Mouse (Mus musculus): ENCODE measurements around the gene Sdc4. TPM values are rescaled to one million over a fixed set of nuclear protein-coding genes. Genes with fewer than 3 reads are reported as not detected.

The Sdc4 gene
- total and polyA plus RNA-seq, 3 experiments: not detected

DNA sequence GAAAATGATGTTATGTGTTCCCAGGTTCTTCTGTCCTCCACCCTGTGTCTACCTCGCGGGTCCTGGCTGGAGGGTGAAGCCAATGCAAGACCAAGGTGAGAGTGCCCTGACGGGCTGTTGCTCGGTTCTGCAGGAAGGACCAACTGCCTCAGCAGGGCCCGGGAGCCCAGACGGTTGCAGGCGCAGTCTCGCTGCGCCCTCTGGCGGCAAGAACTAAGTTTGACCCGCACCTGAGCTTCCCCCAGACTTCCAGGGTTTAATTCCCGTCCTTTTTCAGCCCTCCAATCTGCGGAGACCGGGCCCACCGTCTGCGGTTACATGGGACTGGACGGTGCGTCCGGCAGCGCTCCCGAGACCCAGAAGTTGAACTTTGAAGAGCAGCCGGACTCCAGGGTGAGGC, 36.0 kb downstream of the Sdc4 start:
- H3K9ac ChIP-seq (ENCODE audit: control insufficient read depth, low read depth, low read length, poor library complexity, severe bottlenecking): no peak overlapping the region
- H3K27ac ChIP-seq (ENCODE audit: control insufficient read depth, low read depth, low read length): no peak overlapping the region
- peak; percentile 60 for DNase-seq (ENCODE audit: low read depth, low spot score)
- peaks cover 0 to 3% of the 10 kb centered on the region in 2 experiments; a peak in 1 of 4 replicates for H3K36me3 ChIP-seq (ENCODE audit: control insufficient read depth in 1 of 2, insufficient read depth in 2 of 2, low read length in 2 of 2)
- peaks cover 0 to 3% of the 10 kb centered on the region in 2 experiments; a peak in 2 of 4 replicates for H3K27me3 ChIP-seq (ENCODE audit: control insufficient read depth in 1 of 2, insufficient read depth in 2 of 2, low read length in 2 of 2)
- H3K79me2 ChIP-seq (ENCODE audit: control insufficient read depth, insufficient read depth, low read length, poor library complexity): no peaks in the 10 kb centered on the region
- peak; percentile 75 to 97 (median 82) for TF ChIP-seq CTCF (IDR thresholded peaks at IDR 0.05 in 2 of 3, conservative IDR thresholded peaks at IDR 0.05 in 1 of 3; ENCODE audit: control insufficient read depth in 1 of 3, insufficient read depth in 1 of 3, low read depth in 2 of 3, low read length in 3 of 3, poor library complexity in 1 of 3, severe bottlenecking in 1 of 3)
- peak; percentile 55 for TF ChIP-seq SMC3 (IDR thresholded peaks at IDR 0.05; ENCODE audit: low read depth, low read length)
- TF ChIP-seq TCF12 (IDR thresholded peaks at IDR 0.05; ENCODE audit: low read depth, low read length): no peak
- 0 out of 2 replicates have a peak, but pooled peaks have one; percentile 14 for TF ChIP-seq ELF1 (IDR thresholded peaks at IDR 0.05; ENCODE audit: low read depth, low read length)
- TF ChIP-seq RAD21 (IDR thresholded peaks at IDR 0.05; ENCODE audit: low read depth, low read length): peak; percentile 59
- TF ChIP-seq ETS1 (IDR thresholded peaks at IDR 0.05; ENCODE audit: low read depth, low read length): no peak
- TF ChIP-seq E2F4 (IDR thresholded peaks at IDR 0.05; ENCODE audit: borderline replicate concordance, low read depth, low read length): no peak
- TF ChIP-seq ZKSCAN1 (IDR thresholded peaks at IDR 0.05; ENCODE audit: low read depth, low read length): no peak
- TF ChIP-seq ZC3H11A (IDR thresholded peaks at IDR 0.05; ENCODE audit: low read depth, low read length): 0 out of 2 replicates have a peak, but pooled peaks have one; percentile 11
- TF ChIP-seq NRF1 (IDR thresholded peaks at IDR 0.05; ENCODE audit: insufficient read depth, low read depth, low read length, poor library complexity, severe bottlenecking): no peak
- H3K4me3 ChIP-seq (ENCODE audit: control insufficient read depth in 1 of 2, insufficient read depth in 1 of 2, low read depth in 2 of 2, low read length in 2 of 2): peak overlapping the region; percentile 24 to 57; a peak in 2 of 4 replicates
- H3K9me3 ChIP-seq (replicated peaks; ENCODE audit: insufficient read depth, low read length): no peaks in the 10 kb centered on the region
- peaks cover 0 to 11% of the 10 kb centered on the region in 2 experiments; a peak in 3 of 4 replicates for H3K4me1 ChIP-seq (ENCODE audit: control insufficient read depth in 1 of 2, insufficient read depth in 2 of 2, low read length in 2 of 2)

DNA sequence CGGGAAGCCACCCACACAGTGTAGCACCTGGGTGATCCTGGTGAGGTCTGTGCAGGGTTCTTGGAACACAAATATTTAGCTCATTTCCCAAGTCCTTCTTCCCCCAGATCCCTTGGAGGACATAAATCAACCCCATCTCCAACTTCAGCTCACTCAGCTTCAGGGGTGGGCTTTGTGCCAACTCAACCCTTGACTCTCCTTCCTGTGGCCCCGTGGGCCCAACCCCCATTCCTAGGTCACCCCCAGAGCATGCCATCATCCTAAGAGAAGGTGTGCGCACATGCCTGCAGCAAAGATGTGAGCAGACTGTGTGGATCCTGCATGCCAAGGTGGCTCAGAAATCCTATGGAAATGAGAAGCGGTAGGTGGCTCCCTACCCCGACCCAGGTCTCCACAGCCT, 38.2 kb downstream of the Sdc4 start:
- Histone ChIP-seq H3K9me3 (replicated peaks; ENCODE audit: insufficient read depth, low read length) (no peaks in the 10 kb centered on the region), H3K9ac (ENCODE audit: control insufficient read depth, low read depth, low read length, poor library complexity, severe bottlenecking) (no peak overlapping the region), H3K36me3 (ENCODE audit: control insufficient read depth in 1 of 2, insufficient read depth in 2 of 2, low read length in 2 of 2) (peaks cover 0 to 3% of the 10 kb centered on the region in 2 experiments; a peak in 1 of 4 replicates), H3K4me3 (ENCODE audit: control insufficient read depth in 1 of 2, insufficient read depth in 1 of 2, low read depth in 2 of 2, low read length in 2 of 2) (no peak overlapping the region), H3K27me3 (ENCODE audit: control insufficient read depth in 1 of 2, insufficient read depth in 2 of 2, low read length in 2 of 2) (peaks cover 0 to 3% of the 10 kb centered on the region in 2 experiments; a peak in 1 of 4 replicates), H3K79me2 (ENCODE audit: control insufficient read depth, insufficient read depth, low read length, poor library complexity) (no peaks in the 10 kb centered on the region), H3K4me1 (ENCODE audit: control insufficient read depth in 1 of 2, insufficient read depth in 2 of 2, low read length in 2 of 2) (peaks cover 0 to 11% of the 10 kb centered on the region in 2 experiments; a peak in 3 of 4 replicates), H3K27ac (ENCODE audit: control insufficient read depth, low read depth, low read length) (no peak overlapping the region)
- no peak for DNase-seq (ENCODE audit: low read depth, low spot score)
- no peak for TF ChIP-seq ELF1 (IDR thresholded peaks at IDR 0.05; ENCODE audit: low read depth, low read length)
- no peak for TF ChIP-seq TBP (IDR thresholded peaks at IDR 0.05; ENCODE audit: low read depth, low read length)
- TF ChIP-seq RAD21 (IDR thresholded peaks at IDR 0.05; ENCODE audit: low read depth, low read length): no peak
- no peak for TF ChIP-seq HCFC1 (IDR thresholded peaks at IDR 0.05; ENCODE audit: low read depth, low read length)
- TF ChIP-seq E2F4 (IDR thresholded peaks at IDR 0.05; ENCODE audit: borderline replicate concordance, low read depth, low read length): no peak
- TF ChIP-seq ZKSCAN1 (IDR thresholded peaks at IDR 0.05; ENCODE audit: low read depth, low read length): no peak
- TF ChIP-seq SIN3A (IDR thresholded peaks at IDR 0.05; ENCODE audit: low read length): no peak
- TF ChIP-seq KAT2A (conservative IDR thresholded peaks at IDR 0.05; ENCODE audit: low read depth, low read length): no peak
- no peak for TF ChIP-seq CTCF (IDR thresholded peaks at IDR 0.05 in 2 of 3, conservative IDR thresholded peaks at IDR 0.05 in 1 of 3; ENCODE audit: control insufficient read depth in 1 of 3, insufficient read depth in 1 of 3, low read depth in 2 of 3, low read length in 3 of 3, poor library complexity in 1 of 3, severe bottlenecking in 1 of 3)
- TF ChIP-seq MAX (IDR thresholded peaks at IDR 0.05; ENCODE audit: low read length): no peak
- TF ChIP-seq ZMIZ1 (IDR thresholded peaks at IDR 0.05; ENCODE audit: low read depth, low read length): no peak
- no peak for TF ChIP-seq EP300 (IDR thresholded peaks at IDR 0.05; ENCODE audit: low read depth in 1 of 2, low read length in 2 of 2)
- no peak for TF ChIP-seq POLR2AphosphoS5 (IDR thresholded peaks at IDR 0.05; ENCODE audit: borderline replicate concordance, low read depth, low read length)
- no peak for TF ChIP-seq MAFK (IDR thresholded peaks at IDR 0.05; ENCODE audit: borderline replicate concordance, low read depth, low read length)
- no peak for TF ChIP-seq TAL1 (IDR thresholded peaks at IDR 0.05; ENCODE audit: low read length)
- TF ChIP-seq CHD1 (IDR thresholded peaks at IDR 0.05; ENCODE audit: low read depth, low read length): no peak

Data from MEL (cell line).